Mouse (Mus musculus) adrenal gland, adult 8-10 months (tissue): ENCODE data around the gene Cacna1b. TPM values are rescaled to one million over a fixed set of nuclear protein-coding genes. Genes with fewer than 3 reads are reported as not detected.

Experiments
- DNase-seq: peaks from one replicate; pipeline ENCODE4 v3.0.0; 2022
- total RNA-seq, 4 experiments: library from RNA; stranded (reverse); gene quantifications; 2 replicates each; pipeline ENCODE4 v1.2.4; 2022

Cacna1b gene
- total RNA-seq, 4 experiments from 2014 or later: 3.1 to 5.4 (median 4.2) TPM

GRCm38 (mm10) chr2:24646452-24647146, 116.4 kb downstream of the Cacna1b start:
- no peak for DNase-seq

GRCm38 (mm10) chr2:24642834-24643233, 120.1 kb downstream of the Cacna1b start:
- DNase-seq: no peak

GRCm38 (mm10) chr2:24638102-24638954, 124.6 kb downstream of the Cacna1b start:
- DNase-seq: no peak

GRCm38 (mm10) chr2:24633645-24634044, 129.3 kb downstream of the Cacna1b start:
- DNase-seq: no peak

- DNase-seq: no peak
Measured at GRCm38 (mm10) chr2:24617141-24617540, 145.8 kb downstream of the Cacna1b start.

GRCm38 (mm10) chr2:24609789-24610188, 153.2 kb downstream of the Cacna1b start:
- DNase-seq: no peak

- no peak for DNase-seq
Measured at GRCm38 (mm10) chr2:24608765-24609138, 154.2 kb downstream of the Cacna1b start.

- DNase-seq: no peak
Measured at GRCm38 (mm10) chr2:24607905-24608764, 154.8 kb downstream of the Cacna1b start.

GRCm38 (mm10) chr2:24606531-24606930, 156.4 kb downstream of the Cacna1b start:
- DNase-seq: no peak

- no peak for DNase-seq
Measured at GRCm38 (mm10) chr2:24605096-24605495, 157.9 kb downstream of the Cacna1b start.

GRCm38 (mm10) chr2:24589426-24589825, 173.5 kb downstream of the Cacna1b start:
- no peak for DNase-seq

GRCm38 (mm10) chr2:24587999-24588398, 175.0 kb downstream of the Cacna1b start:
- DNase-seq: no peak

- DNase-seq: no peak
Measured at GRCm38 (mm10) chr2:24574616-24575015, 188.3 kb downstream of the Cacna1b start.

- DNase-seq: no peak
Measured at GRCm38 (mm10) chr2:24570917-24571316, 192.0 kb downstream of the Cacna1b start.

- DNase-seq: no peak
Measured at GRCm38 (mm10) chr2:24568555-24568954, 194.4 kb downstream of the Cacna1b start.

- no peak for DNase-seq
Measured at GRCm38 (mm10) chr2:24562547-24563290, 200.2 kb downstream of the Cacna1b start.

GRCm38 (mm10) chr2:24561946-24562345, 201.0 kb downstream of the Cacna1b start:
- no peak for DNase-seq

GRCm38 (mm10) chr2:24560201-24560600, 202.8 kb downstream of the Cacna1b start:
- DNase-seq: no peak

- DNase-seq: no peak
Measured at GRCm38 (mm10) chr2:24556347-24556746, 206.6 kb downstream of the Cacna1b start.

GRCm38 (mm10) chr2:24553962-24554361, 209.0 kb downstream of the Cacna1b start:
- no peak for DNase-seq
